Mouse (Mus musculus): ENCODE results near the gene Arhgap33. TPM values are rescaled to one million over a fixed set of nuclear protein-coding genes. Genes with fewer than 3 reads are reported as not detected.
A peak's percentile ranks its signal among the peaks of the same experiment; 100 is the strongest.
"Not testable (repeated sequence)": the region's sequence is repeated elsewhere in the genome, so short reads cannot be mapped to it uniquely, and the experiment has no call there.

The Arhgap33 gene
- total RNA-seq, 4 experiments from 2014 or later, result 0.09 to 0.72 (median 0.27) TPM

DNA sequence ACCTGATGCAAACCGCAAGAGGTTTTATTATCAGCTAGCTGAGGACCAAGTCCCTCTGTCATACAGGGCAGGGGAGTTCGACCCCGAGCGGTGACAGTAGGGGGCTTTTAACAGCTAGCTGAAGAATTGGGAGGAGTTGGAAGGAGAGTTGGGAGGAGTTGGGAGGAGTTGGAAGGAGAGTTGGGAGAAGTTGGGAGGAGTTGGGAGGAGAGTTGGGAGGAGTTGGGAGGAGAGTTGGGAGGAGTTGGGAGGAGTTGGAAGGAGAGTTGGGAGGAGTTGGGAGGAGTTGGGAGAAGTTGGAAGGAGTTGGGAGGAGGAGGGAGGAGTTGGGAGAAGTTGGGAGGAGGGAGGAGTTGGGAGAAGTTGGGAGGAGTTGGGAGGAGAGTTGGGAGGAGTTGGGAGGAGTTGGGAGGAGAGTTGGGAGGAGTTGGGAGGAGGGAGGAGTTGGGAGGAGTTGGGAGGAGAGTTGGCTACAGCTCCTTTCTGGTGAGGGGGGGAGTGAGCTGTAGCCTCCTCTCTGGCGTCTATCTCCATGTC, 39.3 kb downstream of the Arhgap33 start:
- DNase-seq (ENCODE audit: low spot score in 2 of 2), result not testable (repeated sequence)

DNA sequence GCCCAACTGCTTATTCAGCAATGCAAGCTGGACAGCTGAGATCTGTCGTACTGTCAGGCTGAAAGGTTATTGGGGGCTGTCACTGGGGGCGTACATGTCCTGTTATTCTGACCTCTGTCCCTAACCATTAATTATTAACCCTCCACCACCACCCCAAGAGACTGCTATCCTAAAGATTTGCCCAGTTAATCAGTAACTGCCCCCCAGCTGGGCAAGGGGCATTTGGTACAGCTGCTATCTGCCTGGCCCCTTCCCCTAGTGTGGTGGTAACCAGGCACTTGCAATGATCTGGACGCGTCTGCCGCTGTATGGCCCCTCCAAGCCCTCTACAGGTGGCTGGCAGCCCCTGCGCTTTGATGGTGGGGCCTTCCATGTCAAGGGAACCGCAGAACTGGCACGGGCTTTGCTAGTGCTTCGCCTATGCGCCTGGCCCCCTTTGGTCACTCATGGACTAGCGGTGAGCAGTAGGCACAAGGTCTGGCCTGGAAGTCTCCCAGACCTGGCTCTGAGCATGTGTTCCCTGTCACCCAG, 41.4 kb downstream of the Arhgap33 start, which contains the start of gene Prodh2:
Gene Prodh2, plus strand, starts transcription at position 222 of the 531 bp plus-strand sequence.
- DNase-seq (ENCODE audit: low spot score in 2 of 2), result no peak

- DNase-seq (ENCODE audit: low spot score in 2 of 2), result peak; percentile 40 to 45
Observed at GRCm38 (mm10) chr7:30492765-30493164, 42.1 kb downstream of the Arhgap33 start.

GRCm38 (mm10) chr7:30490957-30491307, 43.9 kb downstream of the Arhgap33 start:
- no peak for DNase-seq (ENCODE audit: low spot score in 2 of 2)

- DNase-seq (ENCODE audit: low spot score in 2 of 2), result no peak
Observed at GRCm38 (mm10) chr7:30490251-30490956, 44.5 kb downstream of the Arhgap33 start.

DNA sequence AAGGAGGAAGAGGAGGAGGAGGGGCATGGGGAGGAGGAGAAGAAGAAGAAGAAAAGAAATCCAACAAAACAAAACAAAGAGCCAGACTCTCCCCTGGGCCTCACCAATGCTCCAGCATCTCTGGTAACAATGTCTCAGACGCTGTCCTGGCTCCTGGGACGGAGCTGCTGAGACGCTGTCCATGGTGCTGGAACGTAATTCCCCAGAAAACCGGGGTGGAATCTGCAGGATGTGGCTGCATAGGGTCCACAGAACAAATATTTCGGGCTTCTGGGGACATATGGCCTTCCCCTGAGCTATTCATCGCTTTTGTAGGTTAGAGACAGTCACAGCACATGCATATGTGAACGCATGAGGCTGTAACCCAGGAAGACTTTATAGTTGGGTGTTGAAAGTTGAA, 50.6 kb downstream of the Arhgap33 start:
- no peak for DNase-seq (ENCODE audit: low spot score in 2 of 2)

DNA sequence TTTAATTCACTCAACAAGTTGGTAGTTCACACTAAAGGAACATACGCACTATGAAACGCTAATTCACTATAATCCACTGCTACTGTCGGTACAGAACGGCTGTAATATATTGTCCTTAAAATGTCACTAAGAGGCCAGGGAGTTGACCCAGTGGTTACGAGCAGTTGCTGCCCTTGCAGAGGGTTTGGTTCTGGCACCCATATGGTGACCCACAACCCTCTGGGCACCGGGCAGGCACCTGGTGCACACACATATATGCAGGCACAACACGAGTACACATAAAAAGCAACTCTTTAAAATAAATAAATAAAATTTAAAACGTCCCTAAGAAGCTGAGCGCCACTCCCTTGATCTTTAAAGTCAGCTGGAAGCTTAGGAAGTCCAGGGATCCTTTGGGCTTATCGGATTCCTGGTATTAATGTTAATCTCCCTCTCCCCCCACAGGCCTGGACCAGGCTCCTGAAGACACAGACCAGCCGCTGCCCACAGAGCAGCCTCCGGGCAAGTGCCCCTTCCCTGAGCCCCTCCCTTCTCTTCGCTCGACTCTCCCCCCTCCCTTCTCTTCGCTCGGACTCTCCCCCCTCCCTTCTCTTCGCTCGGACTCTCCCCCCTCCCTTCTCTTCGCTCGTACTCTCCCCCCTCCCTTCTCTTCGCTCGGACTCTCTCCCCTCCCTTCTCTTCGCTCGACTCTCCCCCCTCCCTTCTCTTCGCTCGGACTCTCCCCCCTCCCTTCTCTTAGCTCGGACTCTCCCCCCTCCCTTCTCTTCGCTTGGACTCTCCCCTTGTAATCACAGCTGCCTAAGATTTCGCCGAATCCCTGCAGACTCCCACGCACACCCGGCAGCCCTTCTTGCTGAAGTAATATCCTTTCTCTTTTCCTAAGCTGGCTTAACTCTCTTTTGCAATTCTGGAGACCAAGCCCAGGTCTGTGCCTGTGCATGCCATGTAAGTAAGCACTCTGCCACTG, 57.2 kb downstream of the Arhgap33 start:
- DNase-seq (ENCODE audit: low spot score in 2 of 2), result no peak

DNA sequence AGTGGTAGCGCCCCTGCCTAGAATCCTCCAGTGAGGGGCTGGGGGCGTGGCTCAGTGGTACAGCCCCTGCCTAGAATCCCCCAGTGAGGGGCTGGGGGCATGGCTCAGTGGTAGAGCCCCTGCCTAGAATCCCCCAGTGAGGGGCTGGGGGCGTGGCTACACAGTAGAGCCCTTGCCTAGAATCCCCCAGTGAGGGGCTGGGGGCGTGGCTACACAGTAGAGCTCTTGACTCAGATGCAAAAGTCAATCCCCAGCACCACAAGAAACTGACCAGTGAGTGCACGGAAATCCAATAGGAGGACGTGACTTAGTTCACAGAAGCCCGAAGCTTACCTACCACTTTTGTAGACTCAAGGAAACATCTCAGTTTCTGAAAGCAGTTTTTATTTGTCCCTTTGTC, 58.7 kb downstream of the Arhgap33 start:
- not testable (repeated sequence) for DNase-seq (ENCODE audit: low spot score in 2 of 2)

DNA sequence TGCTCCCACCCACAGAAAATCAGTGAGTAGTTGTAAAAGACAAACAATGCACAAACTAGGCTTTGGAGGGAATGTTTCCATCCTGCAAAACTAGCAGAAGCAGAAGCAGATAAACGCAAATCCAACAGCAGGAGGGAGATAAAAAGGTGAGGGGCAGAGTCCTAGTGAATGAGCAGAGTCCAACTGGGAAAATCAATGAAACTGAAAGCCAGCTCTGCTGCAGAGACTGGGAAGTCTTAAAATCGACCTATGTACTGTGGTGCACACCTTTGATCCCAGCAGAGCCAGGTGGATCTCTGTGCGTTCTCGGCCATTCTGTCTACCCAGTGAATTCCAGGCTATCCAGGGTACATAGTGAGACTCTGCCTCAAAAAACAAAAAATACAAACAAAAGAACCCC, 59.9 kb downstream of the Arhgap33 start:
- no peak for DNase-seq (ENCODE audit: low spot score in 2 of 2)

GRCm38 (mm10) chr7:30472411-30472810, 62.4 kb downstream of the Arhgap33 start:
- no peak for DNase-seq (ENCODE audit: low spot score in 2 of 2)

Small RNA genes lying within 50 kb of the gene (microRNA-seq; reads per million reads assigned to microRNA genes)
- gene Gm38670, result 5.0 reads per million

Other genes starting within 250 kb of the Arhgap33 start
- 1 to 10 TPM; 1.1 to 7.3 (median 3.4) TPM for gene Clip3, start 243.3 kb downstream of the Arhgap33 start, total RNA-seq (2022)
- gene Alkbh6, start 226.3 kb downstream of the Arhgap33 start, total RNA-seq (2022), result 10 to 100 TPM; 21.4 to 31.1 (median 26.4) TPM
- gene Syne4, start 220.3 kb downstream of the Arhgap33 start, total RNA-seq (2022), result 1 to 10 TPM in 2 of 4 experiments, under 1 TPM in 1, not detected in 1; 0.73 to 1.7 (median 1.3) TPM
- gene E130208F15Rik, start 213.3 kb downstream of the Arhgap33 start, total RNA-seq (2022), result under 1 TPM; 0.32 to 0.92 (median 0.53) TPM
- 1 to 10 TPM; 5.9 to 8.7 (median 7.5) TPM for gene Sdhaf1, start 211.2 kb downstream of the Arhgap33 start, total RNA-seq (2022)
- gene Lrfn3, start 172.3 kb downstream of the Arhgap33 start, total RNA-seq (2022), result 1 to 10 TPM; 4.5 to 7.5 (median 5.6) TPM
- 1 to 10 TPM in 2 of 4 experiments, under 1 TPM in 2; 0.82 to 5.5 (median 2.1) TPM for gene Tyrobp, start 121.3 kb downstream of the Arhgap33 start, total RNA-seq (2022)
- gene Hcst, start 115.2 kb downstream of the Arhgap33 start, total RNA-seq (2022), result not detected
- under 1 TPM in 1 of 4 experiments, not detected in 3; 0.40 TPM for gene Nfkbid, start 113.3 kb downstream of the Arhgap33 start, total RNA-seq (2022)
- 1 to 10 TPM in 1 of 4 experiments, under 1 TPM in 3; 0.46 to 1.5 (median 0.71) TPM for gene Aplp1, start 89.5 kb downstream of the Arhgap33 start, total RNA-seq (2022)
- gene Kirrel2, start 77.4 kb downstream of the Arhgap33 start, total RNA-seq (2022), result not detected
- not detected for gene Nphs1, start 76.7 kb downstream of the Arhgap33 start, total RNA-seq (2022)
- gene Prodh2, start 41.4 kb downstream of the Arhgap33 start, total RNA-seq (2022), result not detected
- 1,000 to 10,000 TPM in 3 of 4 experiments, 100 to 1,000 TPM in 1; 959 to 1,157 (median 1,030) TPM for gene Hspb6, start 17.1 kb upstream of the Arhgap33 start, total RNA-seq (2022)
- gene Proser3, start 17.2 kb upstream of the Arhgap33 start, total RNA-seq (2022), result 1 to 10 TPM; 2.6 to 6.2 (median 3.7) TPM
- gene Lin37, start 24.8 kb upstream of the Arhgap33 start, total RNA-seq (2022), result 10 to 100 TPM in 3 of 4 experiments, 1 to 10 TPM in 1; 8.1 to 12.4 (median 11.0) TPM
- gene U2af1l4, start 28.2 kb upstream of the Arhgap33 start, total RNA-seq (2022), result 10 to 100 TPM; 53.4 to 57.5 (median 56.9) TPM
- 1 to 10 TPM in 3 of 4 experiments, under 1 TPM in 1; 0.56 to 1.9 (median 1.5) TPM for gene Gm49396, start 28.3 kb upstream of the Arhgap33 start, total RNA-seq (2022)
- 100 to 1,000 TPM; 140 to 149 (median 146) TPM for gene Psenen, start 28.6 kb upstream of the Arhgap33 start, total RNA-seq (2022)
- gene Igflr1, start 30.4 kb upstream of the Arhgap33 start, total RNA-seq (2022), result under 1 TPM; 0.31 to 0.85 (median 0.65) TPM
- 10 to 100 TPM; 10.9 to 15.2 (median 13.0) TPM for gene Kmt2b, start 53.7 kb upstream of the Arhgap33 start, total RNA-seq (2022)
- gene Zbtb32, start 63.8 kb upstream of the Arhgap33 start, total RNA-seq (2022), result not detected
- under 1 TPM in 1 of 4 experiments, not detected in 3; 0.20 TPM for gene Upk1a, start 77.8 kb upstream of the Arhgap33 start, total RNA-seq (2022)
- gene Cox6b1, start 91.1 kb upstream of the Arhgap33 start, total RNA-seq (2022), result 1,000 to 10,000 TPM; 1,165 to 1,556 (median 1,355) TPM
- not detected for gene Etv2, start 100.8 kb upstream of the Arhgap33 start, total RNA-seq (2022)
- gene Rbm42, start 115.3 kb upstream of the Arhgap33 start, total RNA-seq (2022), result 10 to 100 TPM; 35.6 to 41.1 (median 38.5) TPM
- 1 to 10 TPM; 2.0 to 4.3 (median 4.0) TPM for gene Haus5, start 129.9 kb upstream of the Arhgap33 start, total RNA-seq (2022)
- gene Pmis2, start 136.5 kb upstream of the Arhgap33 start, total RNA-seq (2022), result 1 to 10 TPM; 1.9 to 3.4 (median 2.9) TPM
- not detected for gene 2200002J24Rik, start 163.9 kb upstream of the Arhgap33 start, total RNA-seq (2022)
- 1 to 10 TPM in 1 of 4 experiments, under 1 TPM in 1, not detected in 2; 0.31 to 1.4 TPM for gene Atp4a, start 177.1 kb upstream of the Arhgap33 start, total RNA-seq (2022)
- gene Tmem147, start 194.5 kb upstream of the Arhgap33 start, total RNA-seq (2022), result 100 to 1,000 TPM; 215 to 260 (median 249) TPM
- not detected for gene Gapdhs, start 208.6 kb upstream of the Arhgap33 start, total RNA-seq (2022)
- 1 to 10 TPM in 2 of 4 experiments, under 1 TPM in 2; 0.53 to 2.0 (median 1.4) TPM for gene Sbsn, start 216.4 kb upstream of the Arhgap33 start, total RNA-seq (2022)
- 1 to 10 TPM in 1 of 4 experiments, under 1 TPM in 1, not detected in 2; 0.48 to 1.0 TPM for gene Dmkn, start 228.7 kb upstream of the Arhgap33 start, total RNA-seq (2022)